Comparison of ENCODE assay signal across 8 mouse cellular contexts in the genomic region with DNA sequence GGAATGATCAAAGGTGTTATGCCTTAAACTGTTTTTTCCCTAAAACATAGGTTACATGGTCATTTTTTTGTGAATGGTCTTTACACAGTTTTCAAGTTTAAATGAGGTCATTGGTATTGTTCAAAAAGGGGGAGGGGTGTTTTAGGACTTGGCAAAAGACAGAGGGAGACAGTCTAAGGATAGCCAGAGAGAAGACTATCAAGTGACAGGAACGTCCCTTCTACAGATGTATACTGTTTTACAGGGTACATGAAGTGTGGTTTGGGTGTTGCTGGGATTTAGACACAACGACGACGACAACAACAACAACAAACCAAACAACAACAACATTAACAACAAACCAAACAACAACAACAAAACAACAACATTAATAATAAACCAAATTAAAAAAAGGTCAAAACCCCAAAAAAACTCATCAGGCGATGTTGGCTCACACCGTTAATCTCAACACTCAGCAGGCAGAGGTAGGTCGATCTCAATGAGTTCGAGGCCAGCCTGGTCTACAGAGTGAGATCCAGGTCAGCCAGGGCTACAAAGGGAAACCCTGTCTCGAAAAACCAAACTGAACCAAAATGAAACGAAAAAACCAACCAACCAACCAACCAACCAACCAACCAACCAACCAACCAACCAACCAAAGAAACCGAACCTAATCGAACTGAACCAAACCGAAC. TPM values are rescaled to one million over a fixed set of nuclear protein-coding genes. Genes with fewer than 3 reads are reported as not detected.
A peak's percentile ranks its signal among the peaks of the same experiment; 100 is the strongest.
DNase-seq lines count a peak whose midpoint lies in the region; ATAC-seq and TF ChIP-seq lines count a peak whose summit lies in the region.

No protein-coding gene starts in this region.

- H3K4me3 ChIP-seq in layer of hippocampus, adult 2 months, result peak overlapping the region; percentile 65
- peak overlapping the region; percentile 61 for H3K4me3 ChIP-seq in embryonic facial prominence, embryonic 14.5 days (ENCODE audit: low read depth, low read length)
- H3K4me3 ChIP-seq in intestine, embryonic 16.5 days (ENCODE audit: low read length), result peak overlapping the region; percentile 73
- peak overlapping the region; percentile 57 for H3K4me3 ChIP-seq in neural tube, embryonic 12.5 days

- no peaks in the 10 kb centered on the region for H3K27me3 ChIP-seq in embryonic facial prominence, embryonic 14.5 days (replicated peaks; ENCODE audit: control insufficient read depth, insufficient read depth, low read length)
- 0 out of 2 replicates have a peak, but pooled peaks cover 3% of the 10 kb centered on the region for H3K27me3 ChIP-seq in intestine, embryonic 16.5 days (replicated peaks; ENCODE audit: control insufficient read depth, insufficient read depth, low read length)
- no peaks in the 10 kb centered on the region for H3K27me3 ChIP-seq in neural tube, embryonic 12.5 days (replicated peaks)

- ATAC-seq in embryonic facial prominence, embryonic 14.5 days (ENCODE audit: low read depth), result no peak
- peak; percentile 79 for ATAC-seq in intestine, embryonic 16.5 days
- peak; percentile 60; the same call in 1 of the 2 replicates for ATAC-seq in neural tube, embryonic 12.5 days (ENCODE audit: low FRiP score, low read depth)
- ATAC-seq in erythroid progenitor cell, adult 5-6 weeks (replicated peaks; ENCODE audit: low FRiP score, poor library complexity, severe bottlenecking), result no peak

- no peaks in the 10 kb centered on the region for H3K4me1 ChIP-seq in embryonic facial prominence, embryonic 14.5 days (ENCODE audit: control insufficient read depth, insufficient read depth, low read length)
- peaks cover 6% of the 10 kb centered on the region; the same call in 1 of the 2 replicates for H3K4me1 ChIP-seq in intestine, embryonic 16.5 days (ENCODE audit: control insufficient read depth, insufficient read depth, low read length)
- H3K4me1 ChIP-seq in neural tube, embryonic 12.5 days, result 0 out of 2 replicates have a peak, but pooled peaks cover 6% of the 10 kb centered on the region

- no peak overlapping the region for H3K27ac ChIP-seq in layer of hippocampus, adult 2 months
- H3K27ac ChIP-seq in embryonic facial prominence, embryonic 14.5 days (replicated peaks; ENCODE audit: low read depth, low read length), result no peak overlapping the region
- H3K27ac ChIP-seq in intestine, embryonic 16.5 days (ENCODE audit: low read length), result no peak overlapping the region
- H3K27ac ChIP-seq in neural tube, embryonic 12.5 days, result no peak overlapping the region

- H3K36me3 ChIP-seq in embryonic facial prominence, embryonic 14.5 days (ENCODE audit: control insufficient read depth, insufficient read depth, low read length), result no peaks in the 10 kb centered on the region
- no peaks in the 10 kb centered on the region for H3K36me3 ChIP-seq in intestine, embryonic 16.5 days (ENCODE audit: control insufficient read depth, insufficient read depth, low read length)
- H3K36me3 ChIP-seq in neural tube, embryonic 12.5 days, result peaks cover 13% of the 10 kb centered on the region; the same call in 1 of the 2 replicates

- peak overlapping the region; percentile 35 for H3K4me2 ChIP-seq in embryonic facial prominence, embryonic 14.5 days (ENCODE audit: low read depth, low read length)
- H3K4me2 ChIP-seq in intestine, embryonic 16.5 days (ENCODE audit: low read depth, low read length), result 0 out of 2 replicates have a peak overlapping the region, but pooled peaks have one; percentile 19
- peak overlapping the region; percentile 66; the same call in 1 of the 2 replicates for H3K4me2 ChIP-seq in neural tube, embryonic 12.5 days (replicated peaks)

- H3K9ac ChIP-seq in embryonic facial prominence, embryonic 14.5 days (ENCODE audit: low read depth, low read length), result no peak overlapping the region
- H3K9ac ChIP-seq in intestine, embryonic 16.5 days (ENCODE audit: low read depth, low read length), result no peak overlapping the region
- H3K9ac ChIP-seq in neural tube, embryonic 12.5 days, result no peak overlapping the region

- H3K9me3 ChIP-seq in embryonic facial prominence, embryonic 14.5 days (ENCODE audit: control insufficient read depth, low read length), result no peaks in the 10 kb centered on the region; the same call in 1 of the 2 replicates
- no peaks in the 10 kb centered on the region for H3K9me3 ChIP-seq in intestine, embryonic 16.5 days (ENCODE audit: control insufficient read depth, low read length)
- H3K9me3 ChIP-seq in neural tube, embryonic 12.5 days, result peaks cover 3% of the 10 kb centered on the region; the same call in 1 of the 2 replicates

- 74% methylated on average over 13 of the region's 13 CpGs for WGBS in embryonic facial prominence, embryonic 14.5 days
- WGBS in intestine, embryonic 16.5 days, result 72% methylated on average over 13 of the region's 13 CpGs
- WGBS in neural tube, embryonic 12.5 days, result 74% methylated on average over 13 of the region's 13 CpGs

- DNase-seq in layer of hippocampus, adult 2 months (ENCODE audit: low spot score in 2 of 2), result no peak
- no peak for DNase-seq in layer of hippocampus, adult 8-10 months (ENCODE audit: low spot score in 2 of 2)
- no peak for DNase-seq in embryonic facial prominence, embryonic 14.5 days (ENCODE audit: low spot score)
- no peak for DNase-seq in embryo, embryonic 10.5 days (ENCODE audit: low spot score)
- DNase-seq in natural killer cell, adult 2 months (ENCODE audit: low spot score in 2 of 2), result no peak

- TF ChIP-seq CTCF in layer of hippocampus, adult 2 months (conservative IDR thresholded peaks at IDR 0.05), result no peak

RNA-seq across cellular contexts. Expression of gene Gramd1a, which starts 52.0 kb away (rescaled TPM):
- 100 to 1,000 TPM; 118 to 124 TPM for total RNA-seq in layer of hippocampus, adult 2 months (2021)
- total RNA-seq in layer of hippocampus, adult 8-10 months (2022), result 100 to 1,000 TPM; 115 to 132 (median 125) TPM
- 65.4 and 65.7 TPM in 2 replicates for polyA plus RNA-seq in embryonic facial prominence, embryonic 14.5 days (2014; fragmentation: Nextera tagmentation; extraction: Ambion mirVana)
- polyA plus RNA-seq in intestine, embryonic 16.5 days (2015; fragmentation: Nextera tagmentation; extraction: Ambion mirVana), result 38.5 and 39.7 TPM in 2 replicates
- 207 and 221 TPM in 2 replicates for polyA plus RNA-seq in neural tube, embryonic 12.5 days (2016; fragmentation: Nextera tagmentation; extraction: Ambion mirVana)
- 19.1 and 38.6 TPM in 2 replicates for total RNA-seq in erythroid progenitor cell, adult 5-6 weeks (2015; ENCODE audit: low replicate concordance)
- 6.7 and 29.1 TPM in 2 replicates for total RNA-seq in erythroid progenitor cell, adult 5-6 weeks (2017; ENCODE audit: low replicate concordance)

Comparison
In these comparisons a context has a peak if more than half of its experiments do, and no peak if none do; other contexts are left out.
1. ATAC-seq: peak in intestine, embryonic 16.5 days (single experiment) and neural tube, embryonic 12.5 days (single experiment); none in embryonic facial prominence, embryonic 14.5 days (single experiment) and erythroid progenitor cell, adult 5-6 weeks (single experiment).
2. Peak in every context shown above with its lines, with median percentiles within 50 percentile points of each other: H3K4me3 ChIP-seq and H3K4me2 ChIP-seq.